Mouse (Mus musculus): ENCODE results near the gene Gm10277. TPM values are rescaled to one million over a fixed set of nuclear protein-coding genes. Genes with fewer than 3 reads are reported as not detected.

Gene Gm10277
- polyA plus RNA-seq, 1 experiment = not detected

GRCm38 (mm10) chr11:77764694-77765458, 22.7 kb downstream of the Gm10277 start:
- peak; percentile 91 for DNase-seq
- H3K27ac ChIP-seq (ENCODE audit: insufficient read depth, low read depth, low read length) = peak overlapping the region; percentile 95
- no peaks in the 10 kb centered on the region for H3K27me3 ChIP-seq (replicated peaks; ENCODE audit: control insufficient read depth, insufficient read depth, low read length)
- 25% methylated on average over 9 of the region's 9 CpGs for WGBS
- no peak for TF ChIP-seq CTCF (conservative IDR thresholded peaks at IDR 0.05; ENCODE audit: insufficient read depth, insufficient read length, low read depth, low read length)
- no peak for TF ChIP-seq POLR2A (IDR thresholded peaks at IDR 0.05; ENCODE audit: low read depth, low read length)
- H3K4me1 ChIP-seq (ENCODE audit: control insufficient read depth, insufficient read depth, low read length) = peaks cover 25% of the 10 kb centered on the region
- no peaks in the 10 kb centered on the region for H3K36me3 ChIP-seq (ENCODE audit: control insufficient read depth, insufficient read depth, low read length)
- H3K4me3 ChIP-seq (ENCODE audit: insufficient read depth, low read depth, low read length) = peak overlapping the region; percentile 89

- WGBS = 4% methylated on average over 26 of the region's 26 CpGs
- TF ChIP-seq CTCF (conservative IDR thresholded peaks at IDR 0.05; ENCODE audit: insufficient read depth, insufficient read length, low read depth, low read length) = no peak
- TF ChIP-seq POLR2A (IDR thresholded peaks at IDR 0.05; ENCODE audit: low read depth, low read length) = peak; percentile 39
- H3K27ac ChIP-seq (ENCODE audit: insufficient read depth, low read depth, low read length) = peak overlapping the region; percentile 95
- peak overlapping the region; percentile 89 for H3K4me3 ChIP-seq (ENCODE audit: insufficient read depth, low read depth, low read length)
- no peaks in the 10 kb centered on the region for H3K27me3 ChIP-seq (replicated peaks; ENCODE audit: control insufficient read depth, insufficient read depth, low read length)
- no peaks in the 10 kb centered on the region for H3K36me3 ChIP-seq (ENCODE audit: control insufficient read depth, insufficient read depth, low read length)
- peaks cover 20% of the 10 kb centered on the region for H3K4me1 ChIP-seq (ENCODE audit: control insufficient read depth, insufficient read depth, low read length)
- DNase-seq = peak; percentile 95
Observed at GRCm38 (mm10) chr11:77763673-77764340, 23.7 kb downstream of the Gm10277 start.

GRCm38 (mm10) chr11:77762783-77763672, 24.5 kb downstream of the Gm10277 start, which contains the start of gene Myo18a:
Gene Myo18a, plus strand, starts transcription at chr11:77763246.
- H3K4me3 ChIP-seq (ENCODE audit: insufficient read depth, low read depth, low read length) = peak within 1 kb of the TSS; percentile 89
- H3K36me3 ChIP-seq (ENCODE audit: control insufficient read depth, insufficient read depth, low read length) = no peaks in the 10 kb centered on the region
- peak; percentile 62 for TF ChIP-seq CTCF (conservative IDR thresholded peaks at IDR 0.05; ENCODE audit: insufficient read depth, insufficient read length, low read depth, low read length)
- TF ChIP-seq POLR2A (IDR thresholded peaks at IDR 0.05; ENCODE audit: low read depth, low read length) = no peak
- peak within 1 kb of the TSS; percentile 95 for H3K27ac ChIP-seq (ENCODE audit: insufficient read depth, low read depth, low read length)
- 2% methylated on average over 79 of the region's 79 CpGs for WGBS
- peaks cover 20% of the 10 kb centered on the region for H3K4me1 ChIP-seq (ENCODE audit: control insufficient read depth, insufficient read depth, low read length)
- DNase-seq = peak; percentile 90
- no peaks in the 10 kb centered on the region for H3K27me3 ChIP-seq (replicated peaks; ENCODE audit: control insufficient read depth, insufficient read depth, low read length)

GRCm38 (mm10) chr11:77760031-77760430, 27.5 kb downstream of the Gm10277 start:
- WGBS = 89% methylated on average over 4 of the region's 4 CpGs
- Histone ChIP-seq H3K27ac (ENCODE audit: insufficient read depth, low read depth, low read length) (no peak overlapping the region), H3K27me3 (replicated peaks; ENCODE audit: control insufficient read depth, insufficient read depth, low read length) (no peaks in the 10 kb centered on the region), H3K4me1 (ENCODE audit: control insufficient read depth, insufficient read depth, low read length) (peaks cover 8% of the 10 kb centered on the region; the same call in 1 of the 2 replicates), H3K4me3 (ENCODE audit: insufficient read depth, low read depth, low read length) (no peak overlapping the region), H3K36me3 (ENCODE audit: control insufficient read depth, insufficient read depth, low read length) (no peaks in the 10 kb centered on the region)
- no peak for TF ChIP-seq POLR2A (IDR thresholded peaks at IDR 0.05; ENCODE audit: low read depth, low read length)
- no peak for TF ChIP-seq CTCF (conservative IDR thresholded peaks at IDR 0.05; ENCODE audit: insufficient read depth, insufficient read length, low read depth, low read length)
- DNase-seq = no peak

- Histone ChIP-seq H3K36me3 (ENCODE audit: control insufficient read depth, insufficient read depth, low read length) (no peaks in the 10 kb centered on the region), H3K4me1 (ENCODE audit: control insufficient read depth, insufficient read depth, low read length) (no peaks in the 10 kb centered on the region), H3K4me3 (ENCODE audit: insufficient read depth, low read depth, low read length) (no peak overlapping the region), H3K27me3 (replicated peaks; ENCODE audit: control insufficient read depth, insufficient read depth, low read length) (no peaks in the 10 kb centered on the region), H3K27ac (ENCODE audit: insufficient read depth, low read depth, low read length) (no peak overlapping the region)
- no peak for DNase-seq
- WGBS = 85% methylated on average over 3 of the region's 3 CpGs
- TF ChIP-seq POLR2A (IDR thresholded peaks at IDR 0.05; ENCODE audit: low read depth, low read length) (no peak), CTCF (conservative IDR thresholded peaks at IDR 0.05; ENCODE audit: insufficient read depth, insufficient read length, low read depth, low read length) (no peak)
Observed at GRCm38 (mm10) chr11:77753469-77753868, 34.1 kb downstream of the Gm10277 start.

- Histone ChIP-seq H3K27me3 (replicated peaks; ENCODE audit: control insufficient read depth, insufficient read depth, low read length) (no peaks in the 10 kb centered on the region), H3K4me1 (ENCODE audit: control insufficient read depth, insufficient read depth, low read length) (no peaks in the 10 kb centered on the region), H3K36me3 (ENCODE audit: control insufficient read depth, insufficient read depth, low read length) (no peaks in the 10 kb centered on the region), H3K4me3 (ENCODE audit: insufficient read depth, low read depth, low read length) (no peak overlapping the region), H3K27ac (ENCODE audit: insufficient read depth, low read depth, low read length) (no peak overlapping the region)
- TF ChIP-seq POLR2A (IDR thresholded peaks at IDR 0.05; ENCODE audit: low read depth, low read length) (no peak), CTCF (conservative IDR thresholded peaks at IDR 0.05; ENCODE audit: insufficient read depth, insufficient read length, low read depth, low read length) (no peak)
- no peak for DNase-seq
- 85% methylated on average over 5 of the region's 5 CpGs for WGBS
Observed at GRCm38 (mm10) chr11:77752525-77752924, 35.0 kb downstream of the Gm10277 start.

Data from kidney, adult 2 months (tissue).